Mouse (Mus musculus): ENCODE measurements at regions not wholly inside any gene's neighbourhood (a gene's known extent, or its start where the extent isn't known, plus 50 kb on each side); places are given as distances from the start of the nearest gene placed in this dataset.

DNA sequence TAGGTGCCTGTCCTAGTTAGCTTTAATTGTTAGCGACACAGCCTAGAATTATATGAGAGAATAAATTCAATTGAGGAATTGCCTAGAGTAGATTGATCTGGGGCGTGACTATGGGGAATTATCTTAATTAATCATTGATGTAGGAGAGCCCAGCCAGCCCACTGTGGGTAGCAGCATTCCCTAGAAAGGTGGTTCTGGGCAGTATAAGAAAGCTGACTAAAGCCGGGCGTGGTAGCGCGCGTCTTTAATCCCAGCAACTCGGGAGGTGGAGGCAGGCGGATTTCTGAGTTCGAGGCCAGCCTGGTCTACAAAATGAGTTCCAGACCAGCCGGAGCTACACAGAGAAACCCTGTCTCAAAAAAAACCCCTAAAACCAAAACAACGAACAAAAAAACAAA, 156.8 kb upstream of the Zfp618 start:
- no peak for DNase-seq (ENCODE audit: low spot score)

DNA sequence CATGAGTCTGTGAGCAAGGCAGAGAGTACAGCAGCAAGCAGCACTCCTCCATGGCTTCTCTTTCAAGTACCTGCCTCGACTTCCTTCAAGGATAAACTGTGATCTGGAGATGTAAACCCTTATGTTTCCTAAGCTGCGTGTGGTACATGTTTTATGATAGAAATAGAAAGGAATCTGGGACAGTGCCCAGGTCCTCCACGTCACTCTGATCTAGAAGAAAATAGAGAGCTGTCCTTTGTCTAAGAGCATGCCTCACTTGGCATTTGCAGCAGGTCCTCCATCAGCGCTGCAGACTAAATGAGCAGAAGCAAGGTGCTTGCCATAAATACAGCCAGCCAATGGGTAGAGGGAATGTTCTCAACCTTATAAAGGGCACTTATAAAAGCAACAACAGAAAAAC, 156.3 kb upstream of the Zfp618 start:
- no peak for DNase-seq (ENCODE audit: low spot score)

DNA sequence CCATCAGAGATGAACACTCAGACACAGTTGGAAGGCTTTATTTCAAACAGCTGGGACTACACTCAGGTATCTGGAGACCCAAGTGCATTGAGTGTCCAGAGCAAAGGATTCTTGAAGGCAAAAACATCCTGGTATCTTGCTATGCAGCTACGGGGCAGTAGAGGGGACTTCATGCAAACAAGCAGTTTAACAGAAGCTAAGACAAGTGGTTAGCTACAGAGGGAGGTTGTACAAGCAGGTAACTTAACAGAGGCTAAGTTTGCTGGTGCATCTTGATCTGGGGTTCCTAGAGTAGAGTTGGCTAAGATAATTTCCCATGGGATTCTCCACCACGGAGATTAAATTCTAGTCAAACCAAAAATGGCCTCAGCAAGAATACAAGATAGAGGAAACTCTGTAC, 145.5 kb upstream of the Zfp618 start:
- no peak for DNase-seq (ENCODE audit: low spot score)

DNA sequence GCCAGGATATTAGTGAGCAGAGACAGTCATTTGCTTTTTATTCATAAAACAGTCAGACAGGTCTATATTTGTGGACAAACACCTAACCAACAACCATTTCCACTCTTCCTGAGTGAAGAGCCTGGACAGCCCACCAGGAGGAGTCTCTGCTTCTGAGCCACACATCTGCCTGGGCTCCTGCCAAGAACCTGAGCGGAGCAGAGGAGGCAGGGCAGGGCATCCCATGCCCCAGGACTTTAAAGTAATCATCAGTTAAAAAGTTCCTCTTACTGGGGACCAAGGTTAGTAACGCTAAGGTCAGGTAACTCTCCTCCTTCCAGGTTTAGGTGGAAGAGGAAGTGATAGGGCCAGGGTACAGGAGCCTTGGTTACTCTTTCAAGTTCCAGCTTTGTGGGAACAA, 144.1 kb upstream of the Zfp618 start:
- no peak for DNase-seq (ENCODE audit: low spot score)

DNA sequence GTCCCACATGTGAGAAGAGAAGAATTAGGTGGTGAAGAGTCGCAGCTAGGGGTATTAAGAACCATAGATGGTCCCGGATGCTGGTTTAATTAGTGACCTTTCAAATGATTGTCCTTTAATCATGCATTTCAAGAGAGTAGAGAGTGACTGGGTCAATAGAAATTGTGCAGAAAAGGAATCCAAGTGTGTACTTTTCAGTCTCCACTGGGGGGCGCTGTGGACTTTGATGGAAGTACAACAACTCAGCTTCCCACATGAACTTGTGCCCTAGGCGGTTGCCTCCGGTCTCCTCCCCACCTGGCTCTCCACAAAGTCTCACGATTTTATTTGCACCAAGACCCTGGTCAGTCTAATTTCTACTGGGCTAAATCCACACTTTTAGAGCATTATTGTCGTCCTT, 142.8 kb upstream of the Zfp618 start:
- peak; percentile 35 for DNase-seq (ENCODE audit: low spot score)

DNA sequence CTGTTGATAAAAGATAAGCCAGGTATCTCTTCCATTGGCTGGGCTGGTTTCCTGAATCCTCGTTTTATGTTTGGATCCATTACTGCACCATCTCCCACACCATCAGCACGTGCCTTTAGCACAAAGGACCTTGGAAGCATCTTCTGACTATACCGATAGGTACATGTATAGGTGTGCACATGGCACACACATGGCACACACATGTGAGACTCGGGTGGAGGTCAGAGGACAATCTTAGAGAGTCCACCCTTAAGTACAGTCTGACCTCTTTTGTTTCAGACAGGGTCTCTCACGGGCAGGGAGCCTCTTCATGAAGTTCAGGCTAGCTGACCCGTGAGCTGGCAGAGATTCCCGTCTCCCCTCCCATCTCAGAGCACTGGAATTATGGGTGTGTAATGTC, 142.3 kb upstream of the Zfp618 start:
- DNase-seq (ENCODE audit: low spot score), result no peak

GRCm38 (mm10) chr4:62823555-62824250, 141.7 kb upstream of the Zfp618 start:
- no peak for DNase-seq (ENCODE audit: low spot score)

DNA sequence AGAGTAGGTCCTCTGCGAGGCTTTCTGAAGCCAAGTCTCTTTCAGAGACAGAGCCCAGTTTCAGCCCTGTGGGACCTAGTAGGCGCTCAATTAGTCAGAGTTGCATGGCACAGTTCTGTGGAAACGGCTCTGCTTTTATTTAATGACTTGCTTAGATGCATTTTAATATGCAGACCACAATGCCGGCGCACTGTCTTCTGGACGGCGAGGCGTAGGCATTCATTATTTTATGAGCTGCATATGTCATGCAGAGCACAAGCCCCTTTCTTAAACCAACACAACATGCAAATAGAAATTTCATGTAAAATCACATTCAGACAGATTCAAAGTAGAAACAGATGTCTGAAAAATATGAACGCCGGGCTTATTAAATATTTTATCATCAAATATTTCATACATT, 140.8 kb upstream of the Zfp618 start:
- DNase-seq (ENCODE audit: low spot score), result no peak

GRCm38 (mm10) chr4:62825256-62825655, 140.1 kb upstream of the Zfp618 start:
- DNase-seq (ENCODE audit: low spot score), result no peak

- DNase-seq (ENCODE audit: low spot score), result no peak
Measured at GRCm38 (mm10) chr4:62828963-62829362, 136.4 kb upstream of the Zfp618 start.

GRCm38 (mm10) chr4:62833944-62834343, 131.4 kb upstream of the Zfp618 start:
- DNase-seq (ENCODE audit: low spot score), result no peak

GRCm38 (mm10) chr4:62836875-62837274, 128.5 kb upstream of the Zfp618 start:
- DNase-seq (ENCODE audit: low spot score), result no peak

GRCm38 (mm10) chr4:62850526-62850925, 114.8 kb upstream of the Zfp618 start:
- no peak for DNase-seq (ENCODE audit: low spot score)

DNA sequence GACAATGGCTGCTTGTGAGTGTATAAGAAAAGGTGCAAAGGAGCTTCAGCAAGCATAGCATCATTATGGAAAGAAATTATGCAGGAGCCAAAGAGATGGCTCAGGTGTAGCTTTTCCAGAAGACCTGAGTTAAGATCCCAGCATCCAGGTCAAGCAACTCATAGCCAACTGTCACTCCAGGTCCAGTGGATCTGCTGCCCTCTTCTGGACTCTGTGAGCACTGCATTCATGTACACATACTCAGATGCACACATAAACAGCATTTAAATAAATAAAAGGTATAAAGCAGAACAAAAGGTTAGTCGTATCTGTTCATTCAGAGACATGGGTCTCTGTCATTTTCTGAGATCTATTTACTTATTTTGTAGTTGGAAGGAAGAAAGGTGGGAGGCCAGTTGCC, 112.0 kb upstream of the Zfp618 start:
- DNase-seq (ENCODE audit: low spot score), result no peak

GRCm38 (mm10) chr4:62856406-62856805, 109.0 kb upstream of the Zfp618 start:
- DNase-seq (ENCODE audit: low spot score), result no peak

DNA sequence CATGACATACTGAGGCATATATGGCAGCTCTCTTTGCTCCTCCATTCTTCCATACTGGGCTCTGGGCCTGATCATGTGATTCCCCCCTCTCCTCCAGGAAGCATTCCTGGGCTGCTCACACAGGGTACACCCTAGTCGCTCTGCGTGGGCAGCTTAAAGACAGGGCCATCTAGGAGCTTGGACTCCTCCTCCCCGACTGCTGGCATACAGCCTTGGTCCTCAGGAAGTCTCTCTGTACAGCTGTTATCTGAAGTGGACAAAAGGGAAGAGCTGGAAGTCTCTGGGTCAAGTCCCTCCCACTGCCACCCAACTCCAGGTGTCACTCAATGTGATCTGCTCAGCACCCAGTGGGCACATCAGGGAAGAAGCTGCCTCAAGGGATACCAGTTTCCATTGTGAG, 102.6 kb upstream of the Zfp618 start:
- no peak for DNase-seq (ENCODE audit: low spot score)

GRCm38 (mm10) chr4:62870391-62870983, 94.9 kb upstream of the Zfp618 start:
- no peak for DNase-seq (ENCODE audit: low spot score)

GRCm38 (mm10) chr4:62872562-62872961, 92.8 kb upstream of the Zfp618 start:
- no peak for DNase-seq (ENCODE audit: low spot score)

DNA sequence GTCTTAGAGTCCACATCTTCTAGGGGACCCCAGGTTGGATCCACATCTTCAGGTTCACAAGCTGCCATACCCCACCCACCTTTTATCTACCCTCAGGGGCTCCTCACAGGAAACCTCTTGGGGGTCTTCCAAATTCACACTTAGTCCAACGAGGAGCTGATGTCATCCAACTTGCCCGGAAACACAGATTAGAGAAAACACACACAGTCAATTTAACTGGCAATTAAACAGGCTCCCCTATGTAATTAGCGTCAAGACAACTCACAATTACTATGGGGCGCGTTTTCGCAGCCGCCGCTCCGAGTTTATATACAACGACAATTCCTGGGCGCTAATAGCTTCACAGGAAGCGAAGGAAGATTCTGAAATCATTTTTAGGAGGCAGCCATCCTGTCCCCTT, 91.4 kb upstream of the Zfp618 start:
- no peak for DNase-seq (ENCODE audit: low spot score)

DNA sequence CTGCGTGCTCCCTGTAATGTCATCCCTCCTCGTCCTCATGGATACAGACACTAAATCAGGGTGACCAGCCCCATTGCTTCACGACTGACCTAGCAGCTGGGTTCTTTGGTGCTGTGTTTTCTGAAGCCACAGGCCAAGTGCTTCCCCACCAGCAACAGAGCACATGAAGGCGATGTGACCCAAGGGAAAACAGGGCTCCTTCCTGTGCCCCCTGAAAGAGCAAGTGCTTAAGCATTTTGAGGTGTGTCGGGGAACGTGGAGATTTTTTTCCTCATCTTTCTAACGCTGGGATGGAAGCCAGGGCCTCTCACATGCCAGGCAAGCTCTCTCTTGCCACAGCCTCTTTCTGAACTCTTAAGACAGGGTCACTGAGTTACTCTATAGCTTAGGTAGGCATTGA, 87.3 kb upstream of the Zfp618 start:
- no peak for DNase-seq (ENCODE audit: low spot score)

- peak; percentile 93 for DNase-seq (ENCODE audit: low spot score)
Measured at GRCm38 (mm10) chr4:62878927-62879326, 86.4 kb upstream of the Zfp618 start.

- peak; percentile 7 for DNase-seq (ENCODE audit: low spot score)
Measured at GRCm38 (mm10) chr4:62881824-62882223, 83.5 kb upstream of the Zfp618 start.

- DNase-seq (ENCODE audit: low spot score), result no peak
Measured at GRCm38 (mm10) chr4:62882276-62882675, 83.1 kb upstream of the Zfp618 start.

DNA sequence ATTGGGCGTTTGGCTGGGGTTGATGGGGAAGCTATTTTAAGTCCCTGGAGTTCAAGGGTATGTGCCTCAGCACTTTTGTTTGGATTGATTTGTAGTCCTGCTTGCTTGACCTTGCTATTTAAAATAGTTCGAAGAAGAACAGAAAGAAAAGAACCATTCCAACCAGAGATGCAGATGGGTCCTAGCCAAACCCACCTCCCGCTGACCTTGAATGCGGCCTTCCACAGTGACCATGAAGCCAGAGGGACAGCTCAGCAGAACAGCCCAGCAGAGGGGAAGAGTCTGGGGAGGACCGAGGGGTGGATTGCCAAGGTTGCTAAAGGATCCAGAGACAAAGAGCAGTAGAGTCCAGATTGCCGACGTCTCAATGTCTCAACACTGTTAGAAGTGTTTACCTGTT, 76.6 kb upstream of the Zfp618 start:
- no peak for DNase-seq (ENCODE audit: low spot score)
